Mouse (Mus musculus) G1E (cell line): ENCODE measurements around the gene Tbc1d5. TPM values are rescaled to one million over a fixed set of nuclear protein-coding genes. Genes with fewer than 3 reads are reported as not detected.

Experiments
- ATAC-seq: 2 replicates; pipeline ENCODE4 v1.8.0; 2016; ENCODE audit warnings: mild to moderate bottlenecking; ENCODE audit not compliant: insufficient number of reproducible peaks, poor library complexity, low FRiP score, severe bottlenecking; ENCODE audit errors: extremely low read depth
- DNase-seq: peaks from one replicate; pipeline ENCODE4 v3.0.0; 2012; ENCODE audit warnings: low spot score
- H3K27me3 ChIP-seq: 2 replicates; pipeline ENCODE4 v1.6.1; 2012; ENCODE audit warnings: mild to moderate bottlenecking, low read length, inconsistent platforms; ENCODE audit not compliant: insufficient read depth
- H3K36me3 ChIP-seq: replicated peaks from 2 replicates; pipeline ENCODE3; 2012; ENCODE audit warnings: mild to moderate bottlenecking, inconsistent platforms
- H3K4me1 ChIP-seq: 2 replicates; pipeline ENCODE4 v1.6.1; 2012; ENCODE audit warnings: low read depth, low read length, inconsistent platforms, mixed read lengths; ENCODE audit not compliant: insufficient read depth
- H3K4me3 ChIP-seq: 2 replicates; pipeline ENCODE4 v1.5.1; 2012; ENCODE audit warnings: low read depth, mild to moderate bottlenecking, inconsistent platforms, low read length, moderate library complexity, mixed read lengths
- H3K9me3 ChIP-seq: replicated peaks from 2 replicates; pipeline ENCODE4 v1.6.1; 2012; ENCODE audit warnings: inconsistent platforms
- CTCF ChIP-seq: IDR thresholded peaks from 2 replicates; pipeline ENCODE4 v1.5.1; 2012; ENCODE audit warnings: low read depth, low read length, inconsistent platforms, mixed read lengths
- GATA1 ChIP-seq: IDR thresholded peaks from 2 replicates; pipeline ENCODE4 v1.6.1; 2012; ENCODE audit warnings: borderline replicate concordance, low read length, inconsistent platforms, mixed read lengths
- GATA2 ChIP-seq: IDR thresholded peaks from 2 replicates; pipeline ENCODE4 v1.6.1; 2012; ENCODE audit warnings: low read depth, low read length, inconsistent platforms, borderline replicate concordance
- POLR2AphosphoS5 ChIP-seq: IDR thresholded peaks from 2 replicates; pipeline ENCODE4 v1.6.1; 2012; ENCODE audit warnings: low read depth, low read length, inconsistent platforms; ENCODE audit not compliant: insufficient replicate concordance
- TAL1 ChIP-seq: conservative IDR thresholded peaks from 2 replicates; pipeline ENCODE4 v1.6.1; 2012; ENCODE audit warnings: low read depth, low read length, inconsistent platforms, mixed read lengths
- polyA plus RNA-seq: library from polyadenylated mRNA; stranded (reverse); fragments of >175 nt; gene quantifications from 2 replicates; pipeline ENCODE4 v1.2.3, GENCODE M21; 2012
- total RNA-seq, 2 experiments: library from RNA; stranded (forward) in 1 of 2; stranded (reverse) in 1 of 2; fragments of 200-1000 nt in 1 of 2; fragments of >200 nt in 1 of 2; fragmentation: Nextera tagmentation in 1 of 2; gene quantifications; 2 replicates each; pipeline ENCODE4 v1.2.3; 2014 to 2017

Tbc1d5 gene
- total and polyA plus RNA-seq, 3 experiments = 11.8 to 64.6 (median 21.5) TPM

- Histone ChIP-seq H3K36me3 (peaks cover 61% of the 10 kb centered on the region), H3K4me3 (no peak overlapping the region), H3K9me3 (no peaks in the 10 kb centered on the region), H3K27me3 (no peaks in the 10 kb centered on the region), H3K4me1 (peaks cover 5% of the 10 kb centered on the region; the same call in 1 of the 2 replicates)
- ATAC-seq (no peak), DNase-seq (no peak)
- TF ChIP-seq TAL1 = no peak
- no peak for TF ChIP-seq GATA2
- no peak for TF ChIP-seq GATA1
- no peak for TF ChIP-seq CTCF
- TF ChIP-seq POLR2AphosphoS5 = no peak
These were observed 440.7 kb downstream of the Tbc1d5 start for GRCm38 (mm10) chr17:50738476-50738875.

- Histone ChIP-seq H3K9me3 (no peaks in the 10 kb centered on the region), H3K27me3 (no peaks in the 10 kb centered on the region), H3K4me3 (no peak overlapping the region), H3K36me3 (peaks cover 74% of the 10 kb centered on the region), H3K4me1 (peaks cover 5% of the 10 kb centered on the region; the same call in 1 of the 2 replicates)
- no peak for TF ChIP-seq GATA2
- TF ChIP-seq CTCF = no peak
- no peak for TF ChIP-seq POLR2AphosphoS5
- no peak for TF ChIP-seq TAL1
- TF ChIP-seq GATA1 = no peak
- no peak for ATAC-seq
- DNase-seq = no peak
These were observed 442.1 kb downstream of the Tbc1d5 start for GRCm38 (mm10) chr17:50737068-50737467.

GRCm38 (mm10) chr17:50735955-50736533 lies 443.1 kb downstream of the Tbc1d5 start:
- H3K4me3 ChIP-seq = no peak overlapping the region
- TF ChIP-seq TAL1 = no peak
- TF ChIP-seq POLR2AphosphoS5 = no peak
- TF ChIP-seq GATA1 = no peak
- no peak for TF ChIP-seq GATA2
- TF ChIP-seq CTCF = no peak
- peaks cover 1% of the 10 kb centered on the region; the same call in 1 of the 2 replicates for H3K4me1 ChIP-seq
- H3K36me3 ChIP-seq = peaks cover 68% of the 10 kb centered on the region
- no peaks in the 10 kb centered on the region for H3K27me3 ChIP-seq
- no peak for DNase-seq
- no peak for ATAC-seq
- no peaks in the 10 kb centered on the region for H3K9me3 ChIP-seq

- Histone ChIP-seq H3K27me3 (no peaks in the 10 kb centered on the region), H3K4me1 (no peaks in the 10 kb centered on the region), H3K9me3 (no peaks in the 10 kb centered on the region), H3K4me3 (no peak overlapping the region), H3K36me3 (peaks cover 65% of the 10 kb centered on the region)
- DNase-seq (no peak), ATAC-seq (no peak)
- TF ChIP-seq CTCF (no peak), POLR2AphosphoS5 (no peak), GATA1 (no peak)
These were observed 443.7 kb downstream of the Tbc1d5 start for GRCm38 (mm10) chr17:50735382-50735954.

GRCm38 (mm10) chr17:50734781-50735180 lies 444.4 kb downstream of the Tbc1d5 start:
- Histone ChIP-seq H3K36me3 (peaks cover 63% of the 10 kb centered on the region), H3K4me1 (no peaks in the 10 kb centered on the region), H3K4me3 (no peak overlapping the region), H3K9me3 (no peaks in the 10 kb centered on the region), H3K27me3 (no peaks in the 10 kb centered on the region)
- DNase-seq = no peak
- TF ChIP-seq POLR2AphosphoS5 (no peak), GATA1 (no peak), GATA2 (no peak), TAL1 (no peak), CTCF (no peak)
- no peak for ATAC-seq

GRCm38 (mm10) chr17:50733390-50733789 lies 445.8 kb downstream of the Tbc1d5 start:
- no peak for ATAC-seq
- no peaks in the 10 kb centered on the region for H3K9me3 ChIP-seq
- no peak for DNase-seq
- H3K27me3 ChIP-seq = no peaks in the 10 kb centered on the region
- H3K4me1 ChIP-seq = no peaks in the 10 kb centered on the region
- H3K4me3 ChIP-seq = no peak overlapping the region
- TF ChIP-seq GATA1 (no peak), CTCF (no peak), GATA2 (no peak), TAL1 (no peak), POLR2AphosphoS5 (no peak)
- peaks cover 53% of the 10 kb centered on the region for H3K36me3 ChIP-seq
